Mouse (Mus musculus) erythroblast, embryonic 14.5 days (primary cell): ENCODE results near the gene Myh9.

Experiments
- GATA1 ChIP-seq: IDR thresholded peaks from 2 replicates; pipeline ENCODE4 v1.6.1; 2012; ENCODE audit warnings: low read length, inconsistent platforms, mixed read lengths
- TAL1 ChIP-seq: IDR thresholded peaks from 3 replicates; pipeline ENCODE4 v1.6.1; 2012; ENCODE audit warnings: low read length, inconsistent platforms, mixed read lengths

DNA sequence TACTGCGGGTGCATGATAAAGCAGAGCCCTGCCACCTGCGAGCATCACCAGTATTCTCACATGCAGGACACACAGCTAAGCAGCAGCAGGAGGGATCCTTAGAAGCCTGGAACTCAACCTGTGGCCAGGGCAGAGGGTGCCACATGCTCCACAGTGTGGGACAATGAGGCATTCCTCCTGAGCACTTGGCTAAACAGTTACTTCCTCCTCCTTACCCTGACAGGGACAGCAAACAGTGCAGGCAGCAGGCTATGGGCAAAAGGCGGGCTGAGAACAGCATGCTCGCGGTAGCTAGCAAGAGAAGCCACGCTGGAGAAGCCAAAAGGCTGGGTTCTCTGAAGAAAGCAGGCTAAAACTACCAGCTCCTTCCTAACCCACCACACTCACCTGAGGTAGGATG, 14.2 kb downstream of the Myh9 start:
- TF ChIP-seq GATA1 (no peak), TAL1 (no peak)
